Mouse (Mus musculus): ENCODE measurements around the gene Calhm2.

GRCm38 (mm10) chr19:47135568-47135967 is 2.5 kb downstream of the Calhm2 start:
- TF ChIP-seq TAL1 (IDR thresholded peaks at IDR 0.05; ENCODE audit: low read length) (no peak), GATA1 (IDR thresholded peaks at IDR 0.05; ENCODE audit: low read length) (no peak)

All from erythroblast, embryonic 14.5 days (primary cell).